Mouse (Mus musculus): ENCODE measurements around the gene Pla2g12b. TPM values are rescaled to one million over a fixed set of nuclear protein-coding genes. Genes with fewer than 3 reads are reported as not detected.

Pla2g12b gene
- total RNA-seq, 2 experiments from 2014 or later, result not detected

GRCm38 (mm10) chr10:59451839-59452238 is 48.4 kb downstream of the Pla2g12b start:
- ATAC-seq (replicated peaks; ENCODE audit: low FRiP score, low TSS enrichment, poor library complexity, severe bottlenecking), result peak; percentile 48; the same call in 1 of the 2 replicates

GRCm38 (mm10) chr10:59454631-59455030 is 51.2 kb downstream of the Pla2g12b start:
- 0 out of 2 replicates have a peak, but pooled peaks have one; percentile 36 for ATAC-seq (replicated peaks; ENCODE audit: low FRiP score, low TSS enrichment, poor library complexity, severe bottlenecking)

- no peak for ATAC-seq (replicated peaks; ENCODE audit: low FRiP score, low TSS enrichment, poor library complexity, severe bottlenecking)
Measured at GRCm38 (mm10) chr10:59459767-59460166, 56.3 kb downstream of the Pla2g12b start.

GRCm38 (mm10) chr10:59462307-59462706 is 58.8 kb downstream of the Pla2g12b start:
- ATAC-seq (replicated peaks; ENCODE audit: low FRiP score, low TSS enrichment, poor library complexity, severe bottlenecking), result no peak

- ATAC-seq (replicated peaks; ENCODE audit: low FRiP score, low TSS enrichment, poor library complexity, severe bottlenecking), result no peak
Measured at GRCm38 (mm10) chr10:59465546-59465945, 62.1 kb downstream of the Pla2g12b start.

GRCm38 (mm10) chr10:59466626-59467025 is 63.2 kb downstream of the Pla2g12b start:
- ATAC-seq (replicated peaks; ENCODE audit: low FRiP score, low TSS enrichment, poor library complexity, severe bottlenecking), result no peak

GRCm38 (mm10) chr10:59467297-59467696 is 63.8 kb downstream of the Pla2g12b start:
- ATAC-seq (replicated peaks; ENCODE audit: low FRiP score, low TSS enrichment, poor library complexity, severe bottlenecking), result no peak

GRCm38 (mm10) chr10:59470451-59470850 is 67.0 kb downstream of the Pla2g12b start:
- ATAC-seq (replicated peaks; ENCODE audit: low FRiP score, low TSS enrichment, poor library complexity, severe bottlenecking), result no peak

Other genes with a start within 250 kb of the Pla2g12b start
- gene Sept10, start 181.8 kb upstream of the Pla2g12b start, total RNA-seq (2014; fragmentation: Nextera tagmentation), result 0.37 TPM in 1 of 2 replicates, not detected in the other
- gene Sept10, start 181.8 kb upstream of the Pla2g12b start, total RNA-seq (2017), result not detected in 2 replicates
- 0.62 TPM in 1 of 2 replicates, not detected in the other for gene Sowahc, start 181.7 kb upstream of the Pla2g12b start, total RNA-seq (2014; fragmentation: Nextera tagmentation)
- 0.15 and 2.1 TPM in 2 replicates for gene Sowahc, start 181.7 kb upstream of the Pla2g12b start, total RNA-seq (2017)
- 4.2 and 8.6 TPM in 2 replicates for gene P4ha1, start 80.4 kb upstream of the Pla2g12b start, total RNA-seq (2014; fragmentation: Nextera tagmentation)
- gene P4ha1, start 80.4 kb upstream of the Pla2g12b start, total RNA-seq (2017), result 13.4 and 15.8 TPM in 2 replicates
- gene Gm10273, start 8.0 kb upstream of the Pla2g12b start, total RNA-seq (2014; fragmentation: Nextera tagmentation), result 20.6 and 40.3 TPM in 2 replicates
- gene Gm10273, start 8.0 kb upstream of the Pla2g12b start, total RNA-seq (2017), result 82.6 and 90.1 TPM in 2 replicates
- not detected in 2 replicates for gene Oit3, start 38.1 kb downstream of the Pla2g12b start, total RNA-seq (2014; fragmentation: Nextera tagmentation)
- gene Oit3, start 38.1 kb downstream of the Pla2g12b start, total RNA-seq (2017), result not detected in 2 replicates
- gene Gm10322, start 212.4 kb downstream of the Pla2g12b start, total RNA-seq (2014; fragmentation: Nextera tagmentation), result not detected in 2 replicates
- gene Gm10322, start 212.4 kb downstream of the Pla2g12b start, total RNA-seq (2017), result not detected in 2 replicates
- 8.3 and 18.9 TPM in 2 replicates for gene Mcu, start 213.0 kb downstream of the Pla2g12b start, total RNA-seq (2014; fragmentation: Nextera tagmentation)
- gene Mcu, start 213.0 kb downstream of the Pla2g12b start, total RNA-seq (2017), result 19.5 and 22.0 TPM in 2 replicates